Mouse (Mus musculus): ENCODE data around the gene Apbb2. TPM values are rescaled to one million over a fixed set of nuclear protein-coding genes. Genes with fewer than 3 reads are reported as not detected.
A peak's percentile ranks its signal among the peaks of the same experiment; 100 is the strongest.

The Apbb2 gene
- polyA plus RNA-seq, 1 experiment = 1.2 TPM

- Histone ChIP-seq H3K27me3 (ENCODE audit: control insufficient read depth, insufficient read depth, low read length) (no peaks in the 10 kb centered on the region), H3K4me3 (ENCODE audit: control insufficient read depth, low read depth, low read length) (no peak overlapping the region), H3K27ac (ENCODE audit: control insufficient read depth, insufficient read depth, low read depth, low read length) (no peak overlapping the region), H3K36me3 (ENCODE audit: control insufficient read depth, insufficient read depth, low read length) (no peaks in the 10 kb centered on the region), H3K4me1 (ENCODE audit: control insufficient read depth, insufficient read depth, low read length) (no peaks in the 10 kb centered on the region)
- TF ChIP-seq POLR2A (IDR thresholded peaks at IDR 0.05; ENCODE audit: control insufficient read depth, low read depth, low read length) = no peak
- TF ChIP-seq CTCF (IDR thresholded peaks at IDR 0.05; ENCODE audit: control insufficient read depth, insufficient read depth, insufficient replicate concordance, low read depth, low read length) = no peak
Measured at GRCm38 (mm10) chr5:66378968-66379367, 239.6 kb downstream of the Apbb2 start.

- Histone ChIP-seq H3K4me3 (ENCODE audit: control insufficient read depth, low read depth, low read length) (no peak overlapping the region), H3K36me3 (ENCODE audit: control insufficient read depth, insufficient read depth, low read length) (no peaks in the 10 kb centered on the region), H3K27me3 (ENCODE audit: control insufficient read depth, insufficient read depth, low read length) (no peaks in the 10 kb centered on the region), H3K27ac (ENCODE audit: control insufficient read depth, insufficient read depth, low read depth, low read length) (no peak overlapping the region), H3K4me1 (ENCODE audit: control insufficient read depth, insufficient read depth, low read length) (no peaks in the 10 kb centered on the region)
- TF ChIP-seq POLR2A (IDR thresholded peaks at IDR 0.05; ENCODE audit: control insufficient read depth, low read depth, low read length) = no peak
- TF ChIP-seq CTCF (IDR thresholded peaks at IDR 0.05; ENCODE audit: control insufficient read depth, insufficient read depth, insufficient replicate concordance, low read depth, low read length) = no peak
Measured at GRCm38 (mm10) chr5:66376589-66377270, 241.9 kb downstream of the Apbb2 start.

DNA sequence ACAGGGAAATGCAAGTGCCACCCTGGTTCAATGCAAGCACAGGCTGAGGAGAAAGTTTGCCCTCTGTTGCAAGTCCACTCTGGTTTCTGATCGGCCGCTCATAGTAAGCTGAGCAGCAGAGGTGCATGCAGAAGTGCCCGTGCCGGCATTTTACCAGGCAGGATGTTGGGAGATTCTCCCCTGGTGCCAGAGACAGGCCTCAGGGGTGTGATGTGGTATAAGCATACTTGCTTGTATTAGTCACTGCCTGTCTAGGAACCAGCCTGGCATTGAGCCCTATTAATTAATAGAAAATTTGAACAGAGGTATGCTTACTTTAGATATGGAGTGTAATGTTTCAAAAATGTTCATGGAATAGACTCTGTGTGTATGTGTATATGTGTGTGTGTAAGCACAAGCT, 244.2 kb downstream of the Apbb2 start:
- Histone ChIP-seq H3K4me3 (ENCODE audit: control insufficient read depth, low read depth, low read length) (no peak overlapping the region), H3K27ac (ENCODE audit: control insufficient read depth, insufficient read depth, low read depth, low read length) (no peak overlapping the region), H3K27me3 (ENCODE audit: control insufficient read depth, insufficient read depth, low read length) (no peaks in the 10 kb centered on the region), H3K4me1 (ENCODE audit: control insufficient read depth, insufficient read depth, low read length) (no peaks in the 10 kb centered on the region), H3K36me3 (ENCODE audit: control insufficient read depth, insufficient read depth, low read length) (no peaks in the 10 kb centered on the region)
- no peak for TF ChIP-seq POLR2A (IDR thresholded peaks at IDR 0.05; ENCODE audit: control insufficient read depth, low read depth, low read length)
- TF ChIP-seq CTCF (IDR thresholded peaks at IDR 0.05; ENCODE audit: control insufficient read depth, insufficient read depth, insufficient replicate concordance, low read depth, low read length) = no peak

DNA sequence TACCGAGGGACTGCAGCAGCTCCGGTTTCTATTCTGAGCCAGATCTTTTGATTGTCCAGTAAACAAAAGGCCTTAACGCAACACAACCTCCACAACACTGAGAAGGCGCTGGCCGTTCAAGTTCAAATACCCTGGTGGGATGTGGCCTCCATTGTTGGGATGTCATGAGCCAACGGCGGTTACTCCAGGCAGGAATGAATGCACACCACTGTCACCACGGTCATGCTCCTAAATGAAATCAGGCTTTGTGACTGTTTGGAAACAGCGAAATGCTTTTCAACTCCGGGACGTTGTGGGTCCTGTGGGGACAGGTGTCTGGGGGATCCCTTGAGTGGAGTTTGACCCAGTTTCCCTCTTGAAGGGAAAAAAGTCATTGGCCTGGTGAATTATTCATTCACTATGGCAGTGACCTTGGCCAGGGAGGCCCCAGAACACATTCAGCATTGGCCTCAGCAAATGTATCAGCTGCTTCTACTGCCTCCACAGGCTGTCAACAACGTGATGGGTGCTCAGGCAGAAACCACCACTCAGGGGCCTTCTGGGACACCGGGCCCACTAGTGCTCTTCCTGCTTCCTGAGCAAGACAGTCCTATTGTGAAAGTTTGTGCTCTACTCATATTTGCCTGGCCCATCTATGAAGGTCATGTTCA, 244.9 kb downstream of the Apbb2 start:
- TF ChIP-seq POLR2A (IDR thresholded peaks at IDR 0.05; ENCODE audit: control insufficient read depth, low read depth, low read length) = no peak
- no peak for TF ChIP-seq CTCF (IDR thresholded peaks at IDR 0.05; ENCODE audit: control insufficient read depth, insufficient read depth, insufficient replicate concordance, low read depth, low read length)
- no peaks in the 10 kb centered on the region for H3K27me3 ChIP-seq (ENCODE audit: control insufficient read depth, insufficient read depth, low read length)

GRCm38 (mm10) chr5:66371131-66371530, 247.5 kb downstream of the Apbb2 start:
- Histone ChIP-seq H3K27me3 (ENCODE audit: control insufficient read depth, insufficient read depth, low read length) (no peaks in the 10 kb centered on the region), H3K4me1 (ENCODE audit: control insufficient read depth, insufficient read depth, low read length) (no peaks in the 10 kb centered on the region), H3K27ac (ENCODE audit: control insufficient read depth, insufficient read depth, low read depth, low read length) (no peak overlapping the region), H3K36me3 (ENCODE audit: control insufficient read depth, insufficient read depth, low read length) (no peaks in the 10 kb centered on the region), H3K4me3 (ENCODE audit: control insufficient read depth, low read depth, low read length) (no peak overlapping the region)
- TF ChIP-seq POLR2A (IDR thresholded peaks at IDR 0.05; ENCODE audit: control insufficient read depth, low read depth, low read length) (no peak), CTCF (IDR thresholded peaks at IDR 0.05; ENCODE audit: control insufficient read depth, insufficient read depth, insufficient replicate concordance, low read depth, low read length) (no peak)

More for the DNA sequence above, 244.9 kb downstream of the Apbb2 start:
- no peak overlapping the region for H3K4me3 ChIP-seq (ENCODE audit: control insufficient read depth, low read depth, low read length)
- no peaks in the 10 kb centered on the region for H3K4me1 ChIP-seq (ENCODE audit: control insufficient read depth, insufficient read depth, low read length)
- H3K27ac ChIP-seq (ENCODE audit: control insufficient read depth, insufficient read depth, low read depth, low read length) = no peak overlapping the region
- no peaks in the 10 kb centered on the region for H3K36me3 ChIP-seq (ENCODE audit: control insufficient read depth, insufficient read depth, low read length)

GRCm38 (mm10) chr5:66368966-66369365, 249.6 kb downstream of the Apbb2 start:
- H3K4me3 ChIP-seq (ENCODE audit: control insufficient read depth, low read depth, low read length) = no peak overlapping the region
- no peaks in the 10 kb centered on the region for H3K36me3 ChIP-seq (ENCODE audit: control insufficient read depth, insufficient read depth, low read length)
- no peak for TF ChIP-seq POLR2A (IDR thresholded peaks at IDR 0.05; ENCODE audit: control insufficient read depth, low read depth, low read length)
- peak; percentile 92 for TF ChIP-seq CTCF (IDR thresholded peaks at IDR 0.05; ENCODE audit: control insufficient read depth, insufficient read depth, insufficient replicate concordance, low read depth, low read length)
- no peaks in the 10 kb centered on the region for H3K27me3 ChIP-seq (ENCODE audit: control insufficient read depth, insufficient read depth, low read length)
- no peaks in the 10 kb centered on the region for H3K4me1 ChIP-seq (ENCODE audit: control insufficient read depth, insufficient read depth, low read length)
- no peak overlapping the region for H3K27ac ChIP-seq (ENCODE audit: control insufficient read depth, insufficient read depth, low read depth, low read length)

- Histone ChIP-seq H3K4me3 (ENCODE audit: control insufficient read depth, low read depth, low read length) (no peak overlapping the region), H3K27me3 (ENCODE audit: control insufficient read depth, insufficient read depth, low read length) (no peaks in the 10 kb centered on the region), H3K36me3 (ENCODE audit: control insufficient read depth, insufficient read depth, low read length) (no peaks in the 10 kb centered on the region), H3K27ac (ENCODE audit: control insufficient read depth, insufficient read depth, low read depth, low read length) (no peak overlapping the region), H3K4me1 (ENCODE audit: control insufficient read depth, insufficient read depth, low read length) (no peaks in the 10 kb centered on the region)
- no peak for TF ChIP-seq POLR2A (IDR thresholded peaks at IDR 0.05; ENCODE audit: control insufficient read depth, low read depth, low read length)
- no peak for TF ChIP-seq CTCF (IDR thresholded peaks at IDR 0.05; ENCODE audit: control insufficient read depth, insufficient read depth, insufficient replicate concordance, low read depth, low read length)
Measured at GRCm38 (mm10) chr5:66367641-66368040, 250.9 kb downstream of the Apbb2 start.
